Mouse (Mus musculus) T-cell, adult 2 months (primary cell): ENCODE data around the gene Tmem159.

Experiments
- DNase-seq: peaks from one replicate; pipeline ENCODE4 v3.0.0; 2022; ENCODE audit warnings: low spot score

The Tmem159 gene

GRCm38 (mm10) chr7:120142743-120143142, 40.6 kb downstream of the Tmem159 start:
- DNase-seq: no peak

GRCm38 (mm10) chr7:120145191-120145590, 43.0 kb downstream of the Tmem159 start, which contains the start of gene Zp2:
Gene Zp2, minus strand, starts transcription at chr7:120145291.
- DNase-seq: no peak

GRCm38 (mm10) chr7:120150257-120150656, 48.1 kb downstream of the Tmem159 start:
- DNase-seq: no peak

- no peak for DNase-seq
These were observed 48.7 kb downstream of the Tmem159 start for GRCm38 (mm10) chr7:120150898-120151297.

- DNase-seq: no peak
These were observed 54.8 kb downstream of the Tmem159 start for GRCm38 (mm10) chr7:120156841-120157409.

GRCm38 (mm10) chr7:120157575-120158061, 55.5 kb downstream of the Tmem159 start:
- no peak for DNase-seq

- no peak for DNase-seq
These were observed 56.0 kb downstream of the Tmem159 start for GRCm38 (mm10) chr7:120158121-120158613.

GRCm38 (mm10) chr7:120163581-120164251, 61.6 kb downstream of the Tmem159 start:
- no peak for DNase-seq
